Comparison of ENCODE assay signal across 9 mouse cellular contexts in the genomic region with DNA sequence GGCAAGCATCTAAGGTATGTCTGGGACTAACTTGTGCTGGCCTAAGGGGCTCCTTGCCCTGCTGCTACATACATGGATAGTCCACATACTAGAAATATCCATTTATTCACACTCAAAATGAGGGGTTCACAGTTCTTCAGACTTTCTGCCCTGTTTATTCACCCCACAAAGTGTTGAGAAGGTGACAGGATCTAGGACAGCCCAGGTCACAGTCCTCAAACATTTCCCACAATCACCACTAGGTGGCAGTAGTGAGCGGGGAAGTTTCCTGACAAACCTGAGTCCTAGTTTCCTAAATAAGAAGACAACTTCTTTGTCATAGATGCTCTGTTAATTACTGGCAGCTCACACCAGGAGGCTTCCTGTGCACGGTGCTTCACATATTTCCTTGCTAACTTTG. TPM values are rescaled to one million over a fixed set of nuclear protein-coding genes. Genes with fewer than 3 reads are reported as not detected.
A peak's percentile ranks its signal among the peaks of the same experiment; 100 is the strongest.
DNase-seq lines count a peak whose midpoint lies in the region; ATAC-seq and TF ChIP-seq lines count a peak whose summit lies in the region.
"Had no signal": no experiment of that assay in that cellular context is flagged by ENCODE, and none has a peak within 500 bp of the region (broad histone marks: within the 10 kb centered on the region; RNA-seq: fewer than 3 reads in every experiment).

No protein-coding gene starts in this region.

- TF ChIP-seq CTCF in gastrocnemius, adult 2 months (IDR thresholded peaks at IDR 0.05), result peak; percentile 87
- TF ChIP-seq CTCF in Patski (IDR thresholded peaks at IDR 0.05), result peak; percentile 67
- TF ChIP-seq CTCF in cortical plate, adult 2 months (IDR thresholded peaks at IDR 0.05; ENCODE audit: extremely low read depth, insufficient read depth, low read length), result peak; percentile 80
- peak; percentile 34; the same call in 1 of the 2 replicates for TF ChIP-seq CTCF in small intestine, adult 2 months (IDR thresholded peaks at IDR 0.05; ENCODE audit: extremely low read depth, insufficient read length, insufficient replicate concordance, low read depth, low read length)

- no peak overlapping the region for H3K27ac ChIP-seq in gastrocnemius, adult 2 months
- H3K27ac ChIP-seq in cortical plate, adult 2 months (ENCODE audit: insufficient read depth, low read length), result no peak overlapping the region
- H3K27ac ChIP-seq in small intestine, adult 2 months (ENCODE audit: insufficient read depth, low read depth, low read length), result no peak overlapping the region

- ATAC-seq in Patski, result no peak

- DNase-seq in gastrocnemius, adult 2 months, result peak; percentile 62
- DNase-seq in gastrocnemius, adult 8-10 months (ENCODE audit: low spot score in 2 of 2), result no peak
- no peak for DNase-seq in Patski (ENCODE audit: low read depth, low spot score)
- peak; percentile 66 to 80 for DNase-seq in heart, postnatal 14 days
- DNase-seq in layer of hippocampus, postnatal 25 days (ENCODE audit: extremely low spot score in 1 of 2, low spot score in 1 of 2), result peak; percentile 50 to 79
- DNase-seq in mesoderm, embryonic 11.5 days (ENCODE audit: low read depth, low spot score), result peak; percentile 76

- CTCF ChIA-PET in Patski (lab: Charles Lee), result interaction anchor here (0.8 to 1.4 kb wide), 4 partner anchors 10 to 84 kb away, joined by 3 to 6 read pairs (median 4); no protein-coding TSS in a partner anchor

- no peak for TF ChIP-seq POLR2A in cortical plate, adult 2 months (IDR thresholded peaks at IDR 0.05; ENCODE audit: extremely low read depth, insufficient read depth, low read length)
- no peak for TF ChIP-seq POLR2A in small intestine, adult 2 months (IDR thresholded peaks at IDR 0.05; ENCODE audit: low read depth, low read length)

- in situ Hi-C loops in Patski (cut with MboI; ENCODE audit: low pct_unique_long_range_greater_than_20kb), result loop anchor here (5.0 kb wide), 1 partner anchor 76 kb away; no protein-coding TSS in a partner anchor

- no peak overlapping the region for H3K4me3 ChIP-seq in gastrocnemius, adult 2 months
- no peak overlapping the region for H3K4me3 ChIP-seq in cortical plate, adult 2 months (ENCODE audit: insufficient read depth, low read length)
- no peak overlapping the region for H3K4me3 ChIP-seq in small intestine, adult 2 months (ENCODE audit: low read depth, low read length)
- H3K4me3 ChIP-seq: limb, embryonic 13.5 days had no signal

- no peaks in the 10 kb centered on the region; the same call in 1 of the 2 replicates for H3K4me1 ChIP-seq in cortical plate, adult 2 months (ENCODE audit: control insufficient read depth, insufficient read depth, low read length)
- peaks cover 1% of the 10 kb centered on the region; the same call in 1 of the 2 replicates for H3K4me1 ChIP-seq in small intestine, adult 2 months (ENCODE audit: control insufficient read depth, insufficient read depth, insufficient read length, low read length)

- H3K36me3 ChIP-seq in small intestine, adult 2 months (ENCODE audit: control insufficient read depth, insufficient read depth, low read length), result no peaks in the 10 kb centered on the region

- POLR2A ChIA-PET in Patski (lab: Charles Lee), result no interaction called here

- H3K27me3 ChIP-seq in Patski, result no peaks in the 10 kb centered on the region
- H3K27me3 ChIP-seq in small intestine, adult 2 months (ENCODE audit: control insufficient read depth, insufficient read depth, low read length), result no peaks in the 10 kb centered on the region
- H3K27me3 ChIP-seq: limb, embryonic 13.5 days had no signal

- WGBS in small intestine, adult 2 months, result 1% methylated on average over 2 of the region's 2 CpGs

- intact Hi-C loops in gastrocnemius, adult 2 months (cut with DNase I), result loop anchor here (5.0 kb wide), 1 partner anchor 471 kb away; no protein-coding TSS in a partner anchor
- intact Hi-C loops in heart, postnatal 14 days (cut with DNase I), result loop anchor here (1.0 to 10.0 kb wide), 2 partner anchors 76 to 473 kb away; no protein-coding TSS in a partner anchor

RNA-seq across cellular contexts. Expression of a gene that starts 15.9 kb away (rescaled TPM):
- total RNA-seq in gastrocnemius, adult 2 months (2021), result 1 to 10 TPM; 1.0 to 1.1 TPM
- total RNA-seq in gastrocnemius, adult 8-10 months (2022), result 1 to 10 TPM in 3 of 4 experiments, under 1 TPM in 1; 0.97 to 1.7 (median 1.4) TPM
- 0.42 TPM for polyA plus RNA-seq in Patski (2021)
- polyA plus RNA-seq in cortical plate, adult 2 months (2012; rRNA removed), result 3.5 and 4.4 TPM in 2 replicates
- 1 to 10 TPM; 1.7 to 2.2 TPM for total RNA-seq in heart, postnatal 14 days (2021)
- 1 to 10 TPM; 5.1 to 8.3 TPM for total RNA-seq in layer of hippocampus, postnatal 25 days (2021)
- 5.0 and 10.1 TPM in 2 replicates for polyA plus RNA-seq in small intestine, adult 2 months (2012; rRNA removed)

Comparison
In these comparisons a context has a peak if more than half of its experiments do, and no peak if none do; other contexts are left out.
1. DNase-seq: peak in gastrocnemius, adult 2 months (single experiment), heart, postnatal 14 days (2 of 2), layer of hippocampus, postnatal 25 days (2 of 2) and mesoderm, embryonic 11.5 days (single experiment); none in gastrocnemius, adult 8-10 months (0 of 2) and Patski (single experiment).
2. CTCF ChIP-seq: peak in every context shown above with its lines; median percentile 87 in gastrocnemius, adult 2 months; 80 in cortical plate, adult 2 months; 67 in Patski; 34 in small intestine, adult 2 months.